Mouse (Mus musculus): ENCODE measurements around the gene Aff4. TPM values are rescaled to one million over a fixed set of nuclear protein-coding genes. Genes with fewer than 3 reads are reported as not detected.

Aff4 gene
- total and polyA plus RNA-seq, 3 experiments: 19.8 to 50.6 (median 22.1) TPM

- no peak for DNase-seq (ENCODE audit: extremely low read depth)
- peak overlapping the region; percentile 77 to 90 (median 88) for H3K4me3 ChIP-seq (replicated peaks in 1 of 3; ENCODE audit: low read depth in 2 of 3, low read length in 2 of 3, poor library complexity in 1 of 3)
- peak overlapping the region; percentile 99 for H3K4me2 ChIP-seq (ENCODE audit: insufficient read depth, low read depth, poor library complexity, severe bottlenecking)
- peaks cover 43% of the 10 kb centered on the region for H3K79me2 ChIP-seq (replicated peaks; ENCODE audit: control insufficient read depth, extremely low read depth, insufficient read depth, poor library complexity, severe bottlenecking)
- H3K9ac ChIP-seq (ENCODE audit: insufficient read depth, low read depth): peak overlapping the region; percentile 95
- TF ChIP-seq IRF4 (IDR thresholded peaks at IDR 0.05; ENCODE audit: low read depth, low read length): no peak
- TF ChIP-seq HCFC1 (IDR thresholded peaks at IDR 0.05; ENCODE audit: low read depth, low read length): 0 out of 2 replicates have a peak, but pooled peaks have one; percentile 2
- no peak for TF ChIP-seq RCOR1 (conservative IDR thresholded peaks at IDR 0.05; ENCODE audit: low read depth, low read length)
- no peak for TF ChIP-seq KAT2A (IDR thresholded peaks at IDR 0.05; ENCODE audit: insufficient replicate concordance, low read length)
- 0 out of 2 replicates have a peak, but pooled peaks have one; percentile 12 for TF ChIP-seq MXI1 (IDR thresholded peaks at IDR 0.05; ENCODE audit: low read depth, low read length)
- 0 out of 2 replicates have a peak, but pooled peaks have one; percentile 6 for TF ChIP-seq TCF12 (IDR thresholded peaks at IDR 0.05; ENCODE audit: low read depth, low read length)
- peaks cover 0 to 23% of the 10 kb centered on the region in 2 experiments; a peak in 2 of 4 replicates for H3K4me1 ChIP-seq (ENCODE audit: control insufficient read depth in 1 of 2, insufficient read depth in 2 of 2)
- peaks cover 8 to 18% of the 10 kb centered on the region in 2 experiments for H3K36me3 ChIP-seq (replicated peaks in 1 of 2; ENCODE audit: control insufficient read depth in 1 of 2, insufficient read depth in 1 of 2, low read length in 1 of 2)
- H3K27ac ChIP-seq (ENCODE audit: insufficient read depth, low read depth): peak overlapping the region; percentile 29
- no peaks in the 10 kb centered on the region for H3K9me3 ChIP-seq (replicated peaks; ENCODE audit: low read length)
- H3K27me3 ChIP-seq (replicated peaks): peaks cover 26% of the 10 kb centered on the region
- dilution Hi-C loops (cut with MboI; ENCODE audit: extremely low pct_ligation_motif_present, extremely low pct_unique_long_range_greater_than_20kb, low sequenced_read_pairs) (no loop called here), in situ Hi-C loops (cut with MboI; ENCODE audit: low pct_ligation_motif_present, low pct_unique_long_range_greater_than_20kb, low sequenced_read_pairs) (no loop called here)
Observed at GRCm38 (mm10) chr11:53351943-53352590, 1.4 kb downstream of the Aff4 start.

GRCm38 (mm10) chr11:53358504-53359155, 8.0 kb downstream of the Aff4 start:
- dilution Hi-C loops (cut with MboI; ENCODE audit: extremely low pct_ligation_motif_present, extremely low pct_unique_long_range_greater_than_20kb, low sequenced_read_pairs): no loop called here
- no peaks in the 10 kb centered on the region for H3K27me3 ChIP-seq (replicated peaks)
- DNase-seq (ENCODE audit: extremely low read depth): no peak

GRCm38 (mm10) chr11:53367032-53367431, 16.4 kb downstream of the Aff4 start:
- no peaks in the 10 kb centered on the region for H3K9me3 ChIP-seq (replicated peaks; ENCODE audit: low read length)
- dilution Hi-C loops (cut with MboI; ENCODE audit: extremely low pct_ligation_motif_present, extremely low pct_unique_long_range_greater_than_20kb, low sequenced_read_pairs) (no loop called here), in situ Hi-C loops (cut with MboI; ENCODE audit: low pct_ligation_motif_present, low pct_unique_long_range_greater_than_20kb, low sequenced_read_pairs) (no loop called here)
- H3K27ac ChIP-seq (ENCODE audit: insufficient read depth, low read depth): no peak overlapping the region
- no peak overlapping the region for H3K9ac ChIP-seq (ENCODE audit: insufficient read depth, low read depth)
- peaks cover 13 to 62% of the 10 kb centered on the region in 2 experiments for H3K36me3 ChIP-seq (replicated peaks in 1 of 2; ENCODE audit: control insufficient read depth in 1 of 2, insufficient read depth in 1 of 2, low read length in 1 of 2)
- TF ChIP-seq POLR2AphosphoS2 (IDR thresholded peaks at IDR 0.05; ENCODE audit: low read depth, low read length) (0 out of 2 replicates have a peak, but pooled peaks have one; percentile 28), IRF4 (IDR thresholded peaks at IDR 0.05; ENCODE audit: low read depth, low read length) (no peak)
- H3K4me3 ChIP-seq (replicated peaks in 1 of 3; ENCODE audit: low read depth in 2 of 3, low read length in 2 of 3, poor library complexity in 1 of 3): no peak overlapping the region
- no peaks in the 10 kb centered on the region for H3K27me3 ChIP-seq (replicated peaks)
- H3K4me1 ChIP-seq (ENCODE audit: control insufficient read depth in 1 of 2, insufficient read depth in 2 of 2): peaks cover 0 to 4% of the 10 kb centered on the region in 2 experiments; a peak in 1 of 4 replicates
- H3K79me2 ChIP-seq (replicated peaks; ENCODE audit: control insufficient read depth, extremely low read depth, insufficient read depth, poor library complexity, severe bottlenecking): peaks cover 62% of the 10 kb centered on the region
- DNase-seq (ENCODE audit: extremely low read depth): no peak
- H3K4me2 ChIP-seq (ENCODE audit: insufficient read depth, low read depth, poor library complexity, severe bottlenecking): no peak overlapping the region

More at GRCm38 (mm10) chr11:53358504-53359155, 8.0 kb downstream of the Aff4 start:
- Histone ChIP-seq H3K9me3 (replicated peaks; ENCODE audit: low read length) (no peaks in the 10 kb centered on the region), H3K4me3 (replicated peaks in 1 of 3; ENCODE audit: low read depth in 2 of 3, low read length in 2 of 3, poor library complexity in 1 of 3) (no peak overlapping the region), H3K9ac (ENCODE audit: insufficient read depth, low read depth) (no peak overlapping the region), H3K79me2 (replicated peaks; ENCODE audit: control insufficient read depth, extremely low read depth, insufficient read depth, poor library complexity, severe bottlenecking) (peaks cover 81% of the 10 kb centered on the region), H3K4me2 (ENCODE audit: insufficient read depth, low read depth, poor library complexity, severe bottlenecking) (no peak overlapping the region), H3K4me1 (ENCODE audit: control insufficient read depth in 1 of 2, insufficient read depth in 2 of 2) (peaks cover 0 to 19% of the 10 kb centered on the region in 2 experiments; a peak in 1 of 4 replicates), H3K27ac (ENCODE audit: insufficient read depth, low read depth) (no peak overlapping the region), H3K36me3 (replicated peaks in 1 of 2; ENCODE audit: control insufficient read depth in 1 of 2, insufficient read depth in 1 of 2, low read length in 1 of 2) (peaks cover 8 to 55% of the 10 kb centered on the region in 2 experiments)
- in situ Hi-C loops (cut with MboI; ENCODE audit: low pct_ligation_motif_present, low pct_unique_long_range_greater_than_20kb, low sequenced_read_pairs): no loop called here
- no peak for TF ChIP-seq TBP (conservative IDR thresholded peaks at IDR 0.05; ENCODE audit: low read depth, low read length)
